Mouse (Mus musculus) layer of hippocampus, adult 9-10 months (tissue): Measurements from ENCODE around the gene Sertm1.

Experiments
- DNase-seq: peaks from one replicate; pipeline ENCODE4 v3.0.0; 2022; ENCODE audit warnings: low spot score

The Sertm1 gene

GRCm38 (mm10) chr3:54915643-54916071, at the start of gene Sertm1:
TSS of gene Sertm1 (minus strand) at chr3:54915887.
- DNase-seq: no peak

GRCm38 (mm10) chr3:54964948-54965506, 49.3 kb upstream of the Sertm1 start:
- no peak for DNase-seq

GRCm38 (mm10) chr3:54943067-54943810, 27.6 kb upstream of the Sertm1 start:
- DNase-seq: no peak

GRCm38 (mm10) chr3:54934535-54934934, 18.8 kb upstream of the Sertm1 start:
- DNase-seq: no peak

GRCm38 (mm10) chr3:54932599-54932998, 16.9 kb upstream of the Sertm1 start:
- no peak for DNase-seq

- DNase-seq: no peak
Measured at GRCm38 (mm10) chr3:54920425-54920824, 4.7 kb upstream of the Sertm1 start.

GRCm38 (mm10) chr3:54914845-54915642, 643 bp downstream of the Sertm1 start:
- DNase-seq: no peak

GRCm38 (mm10) chr3:54908878-54909277, 6.8 kb downstream of the Sertm1 start:
- DNase-seq: no peak

- DNase-seq: no peak
Measured at GRCm38 (mm10) chr3:54897974-54898373, 17.7 kb downstream of the Sertm1 start.

- DNase-seq: no peak
Measured at GRCm38 (mm10) chr3:54894891-54895290, 20.8 kb downstream of the Sertm1 start.

- DNase-seq: no peak
Measured at GRCm38 (mm10) chr3:54892218-54892617, 23.5 kb downstream of the Sertm1 start.

GRCm38 (mm10) chr3:54886501-54886900, 29.2 kb downstream of the Sertm1 start:
- no peak for DNase-seq
